Mouse (Mus musculus) liver, embryonic 15.5 days (tissue): ENCODE measurements around the gene Krtap4-7. TPM values are rescaled to one million over a fixed set of nuclear protein-coding genes. Genes with fewer than 3 reads are reported as not detected.
"Not testable (repeated sequence)": the region's sequence is repeated elsewhere in the genome, so short reads cannot be mapped to it uniquely, and the experiment has no call there.

Experiments used
- ATAC-seq: fragments of 200-750 bp; cut with Nextera tagmentation; 2 replicates; pipeline ENCODE4 v1.8.0; 2017; ENCODE audit warnings: moderate number of reproducible peaks, mild to moderate bottlenecking, moderate library complexity; ENCODE audit not compliant: insufficient read depth
- H3K27ac ChIP-seq: fragments of 300-500 bp; sonication (generic); replicated peaks from 2 replicates; pipeline ENCODE4 v1.5.1; 2015; ENCODE audit warnings: mild to moderate bottlenecking, inconsistent platforms
- H3K27me3 ChIP-seq: fragments of 300-500 bp; sonication (generic); 2 replicates; pipeline ENCODE4 v1.6.1; 2015; ENCODE audit warnings: mild to moderate bottlenecking, inconsistent platforms
- H3K36me3 ChIP-seq: fragments of 300-500 bp; sonication (generic); replicated peaks from 2 replicates; pipeline ENCODE4 v1.6.1; 2015; ENCODE audit warnings: moderate library complexity, mild to moderate bottlenecking, inconsistent platforms
- H3K4me1 ChIP-seq: fragments of 300-500 bp; sonication (generic); replicated peaks from 2 replicates; pipeline ENCODE4 v1.6.1; 2015; ENCODE audit warnings: inconsistent platforms
- H3K4me2 ChIP-seq: fragments of 300-500 bp; sonication (generic); 2 replicates; pipeline ENCODE4 v1.6.1; 2015; ENCODE audit warnings: moderate library complexity, mild to moderate bottlenecking, inconsistent platforms
- H3K4me3 ChIP-seq: fragments of 300-500 bp; sonication (generic); replicated peaks from 2 replicates; pipeline ENCODE4 v1.5.1; 2015; ENCODE audit warnings: mild to moderate bottlenecking, inconsistent platforms
- H3K9ac ChIP-seq: fragments of 300-500 bp; sonication (generic); 2 replicates; pipeline ENCODE4 v1.6.1; 2015; ENCODE audit warnings: moderate library complexity, mild to moderate bottlenecking, inconsistent platforms
- H3K9me3 ChIP-seq: fragments of 300-500 bp; sonication (generic); replicated peaks from 2 replicates; pipeline ENCODE4 v1.6.1; 2016; ENCODE audit warnings: inconsistent platforms
- WGBS: fragments of 180-500 bp; shearing (Covaris S2); methylation state at CpG from one replicate; pipeline ENCODE4 v1.1.7; 2015; ENCODE audit warnings: mixed read lengths; ENCODE audit not compliant: insufficient replicate concordance; 5-methylcytosine and 5-hydroxymethylcytosine counted together
- polyA plus RNA-seq: library from polyadenylated mRNA; unstranded; fragments of >200 nt; fragmentation: Nextera tagmentation; extraction: Ambion mirVana; gene quantifications from 2 replicates; pipeline ENCODE4 v1.2.1, GENCODE M21; 2015

Gene Krtap4-7
- polyA plus RNA-seq: not detected in 2 replicates

DNA sequence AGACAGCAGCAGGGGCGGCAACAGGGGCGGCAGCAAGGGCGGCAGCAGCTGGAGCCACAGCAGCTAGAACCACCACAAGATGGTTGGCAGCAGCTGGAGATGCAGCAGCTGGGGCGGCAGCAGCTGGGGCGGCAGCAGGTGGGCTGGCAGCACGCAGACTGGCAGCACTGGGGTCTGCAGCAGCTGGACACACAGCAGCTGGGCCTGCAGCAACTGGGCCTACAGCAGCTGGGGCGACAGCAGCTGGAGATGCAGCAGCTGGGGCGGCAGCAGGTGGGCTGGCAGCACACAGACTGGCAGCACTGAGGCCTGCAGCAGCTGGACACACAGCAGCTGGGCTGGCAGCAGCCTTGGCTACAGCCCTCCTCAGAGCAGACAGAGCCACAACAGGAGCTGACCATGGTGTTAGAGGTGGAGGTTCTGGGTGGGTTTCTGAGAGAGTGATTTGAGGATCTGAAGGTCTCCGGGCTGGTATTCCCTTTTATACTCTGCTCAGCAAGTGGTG lies at the start of gene Krtap4-7:
Gene Krtap4-7 (minus strand): TSS at position 455 of the 505 bp plus-strand sequence.
- not testable (repeated sequence) for H3K27ac ChIP-seq, H3K27me3 ChIP-seq, H3K4me2 ChIP-seq, ATAC-seq, H3K9me3 ChIP-seq, H3K4me3 ChIP-seq, H3K4me1 ChIP-seq, H3K36me3 ChIP-seq, H3K9ac ChIP-seq
- WGBS: 51% methylated on average over 9 of the region's 9 CpGs

DNA sequence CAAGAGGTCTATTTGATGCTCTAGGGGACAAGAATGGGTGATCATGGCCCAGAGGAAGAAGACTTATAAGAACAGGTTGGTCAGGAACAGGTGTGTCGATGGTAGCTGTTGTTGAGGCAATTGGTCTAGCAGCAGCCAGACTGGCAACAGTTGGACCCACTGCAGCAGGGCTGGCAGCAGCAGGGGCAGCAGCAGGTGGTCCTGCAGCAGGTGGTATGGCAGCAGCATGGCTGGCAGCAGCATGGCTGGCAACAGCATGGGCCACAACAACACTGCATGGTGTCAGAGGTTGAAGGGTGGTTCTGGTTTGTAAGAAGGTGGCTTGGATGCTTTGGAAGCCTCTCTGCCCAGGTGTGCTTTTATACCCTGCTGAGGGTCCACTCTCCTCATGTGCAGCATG lies 46.6 kb upstream of the Krtap4-7 start, which contains the start of gene Gm14190:
Gene Gm14190 (minus strand): TSS at position 278 of the 400 bp plus-strand sequence.
- H3K9me3 ChIP-seq: no peaks in the 10 kb centered on the region
- no peak within 1 kb of the TSS for H3K9ac ChIP-seq
- WGBS: 47% methylated on average over 1 of the region's 1 CpGs
- no peaks in the 10 kb centered on the region for H3K27me3 ChIP-seq
- H3K27ac ChIP-seq: no peak within 1 kb of the TSS
- no peak within 1 kb of the TSS for H3K4me2 ChIP-seq
- no peak within 1 kb of the TSS for H3K4me3 ChIP-seq
- H3K36me3 ChIP-seq: no peaks in the 10 kb centered on the region
- no peaks in the 10 kb centered on the region for H3K4me1 ChIP-seq
- ATAC-seq: no peak

GRCm38 (mm10) chr11:99685235-99685634 lies 41.3 kb upstream of the Krtap4-7 start:
- WGBS: 64% methylated on average over 1 of the region's 1 CpGs
- not testable (repeated sequence) for ATAC-seq, H3K9ac ChIP-seq, H3K27ac ChIP-seq, H3K36me3 ChIP-seq, H3K4me3 ChIP-seq, H3K27me3 ChIP-seq, H3K4me1 ChIP-seq, H3K4me2 ChIP-seq, H3K9me3 ChIP-seq

DNA sequence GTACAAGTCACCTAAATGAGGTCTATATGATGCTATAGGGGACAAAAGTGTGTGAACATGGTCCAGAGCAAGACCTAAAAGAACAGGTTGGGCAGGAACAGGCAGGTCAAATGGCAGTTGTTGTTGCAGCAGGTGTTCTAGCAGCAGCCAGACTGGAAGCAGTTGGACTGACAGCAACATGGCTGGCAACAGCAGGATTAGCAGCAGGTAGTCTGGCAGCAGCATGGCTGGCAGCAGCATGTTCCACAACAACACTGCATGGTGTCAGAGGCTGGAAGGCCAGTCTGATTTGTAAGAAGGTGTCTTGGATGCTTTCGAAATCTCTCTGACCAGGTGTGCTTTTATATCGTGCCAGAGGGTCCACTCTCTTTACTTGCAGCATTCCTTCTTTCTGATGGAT lies 39.6 kb upstream of the Krtap4-7 start:
- H3K9me3 ChIP-seq: no peaks in the 10 kb centered on the region
- no peak overlapping the region for H3K4me2 ChIP-seq
- 58% methylated on average over 2 of the region's 2 CpGs for WGBS
- ATAC-seq: no peak
- H3K27ac ChIP-seq: no peak overlapping the region
- no peak overlapping the region for H3K9ac ChIP-seq
- H3K27me3 ChIP-seq: no peaks in the 10 kb centered on the region
- H3K4me3 ChIP-seq: no peak overlapping the region
- H3K36me3 ChIP-seq: no peaks in the 10 kb centered on the region
- no peaks in the 10 kb centered on the region for H3K4me1 ChIP-seq

DNA sequence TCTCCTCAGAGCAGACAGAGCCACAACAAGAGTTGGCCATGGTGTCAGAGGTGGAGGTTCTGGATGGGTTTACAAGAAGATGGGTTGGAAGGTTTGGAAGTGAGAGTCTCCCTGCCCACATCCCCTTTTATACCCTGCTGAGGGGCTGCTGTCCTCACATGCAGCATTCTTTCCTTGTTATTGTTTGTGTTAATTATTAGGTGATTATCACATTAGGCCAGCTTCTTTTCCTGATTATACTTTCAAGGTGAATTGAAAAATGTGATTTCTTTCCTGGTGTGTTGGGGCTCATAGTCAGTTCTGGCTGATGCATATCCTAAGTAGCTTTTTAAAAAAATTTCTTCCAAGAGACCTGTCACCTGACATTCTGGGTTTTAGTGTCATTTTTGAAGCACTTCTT lies 22.0 kb upstream of the Krtap4-7 start, which contains the start of gene Krtap4-6:
Gene Krtap4-6 (minus strand): TSS at position 101 of the 400 bp plus-strand sequence.
- no peak within 1 kb of the TSS for H3K4me2 ChIP-seq
- no peak within 1 kb of the TSS for H3K4me3 ChIP-seq
- no peaks in the 10 kb centered on the region for H3K36me3 ChIP-seq
- H3K4me1 ChIP-seq: no peaks in the 10 kb centered on the region
- H3K27me3 ChIP-seq: no peaks in the 10 kb centered on the region
- no peaks in the 10 kb centered on the region for H3K9me3 ChIP-seq
- no peak within 1 kb of the TSS for H3K9ac ChIP-seq
- no peak for ATAC-seq
- no peak within 1 kb of the TSS for H3K27ac ChIP-seq

DNA sequence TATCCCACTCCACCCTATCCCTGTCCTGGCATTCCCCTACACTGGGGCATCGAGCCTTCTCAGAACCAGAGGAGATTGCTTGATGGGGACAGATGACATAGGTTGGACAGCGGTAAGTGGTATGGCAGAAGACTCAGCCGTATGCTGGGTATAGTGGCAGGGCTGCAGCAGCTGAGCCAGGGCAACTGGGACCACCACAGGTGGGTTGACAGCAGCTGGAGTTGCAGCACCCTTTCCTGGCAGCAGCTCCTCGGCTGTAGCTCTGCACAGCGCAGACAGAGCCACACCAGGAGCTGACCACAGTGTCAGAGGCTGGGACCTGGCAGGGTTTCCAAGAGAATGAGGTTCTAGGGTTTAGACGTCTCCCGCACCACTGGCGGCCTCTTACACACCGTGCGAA lies 18.9 kb upstream of the Krtap4-7 start:
- no peak overlapping the region for H3K4me2 ChIP-seq
- no peaks in the 10 kb centered on the region for H3K36me3 ChIP-seq
- no peaks in the 10 kb centered on the region for H3K9me3 ChIP-seq
- H3K27me3 ChIP-seq: no peaks in the 10 kb centered on the region
- 65% methylated on average over 10 of the region's 10 CpGs for WGBS
- H3K4me1 ChIP-seq: no peaks in the 10 kb centered on the region
- no peak overlapping the region for H3K9ac ChIP-seq
- H3K4me3 ChIP-seq: no peak overlapping the region
- no peak overlapping the region for H3K27ac ChIP-seq
- no peak for ATAC-seq

DNA sequence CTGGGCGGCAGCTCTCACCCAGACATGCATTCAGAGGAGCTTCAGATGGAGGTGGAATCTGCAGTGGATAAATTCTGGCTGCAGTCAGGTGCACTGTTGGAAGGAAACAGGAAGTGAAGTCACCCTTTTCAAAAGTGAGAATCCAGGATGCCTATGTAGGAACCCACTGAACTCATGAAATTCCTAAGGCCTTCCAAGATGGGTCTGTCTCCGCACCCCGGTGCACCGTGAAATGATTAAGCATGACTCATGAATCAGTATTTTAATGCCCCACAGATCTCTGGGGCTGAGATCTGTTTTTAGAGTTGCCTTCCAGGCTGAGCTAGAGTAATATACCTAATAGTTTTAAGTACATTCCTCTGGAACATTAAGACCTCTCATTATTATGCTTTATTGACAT lies 15.4 kb upstream of the Krtap4-7 start:
- H3K4me2 ChIP-seq: no peak overlapping the region
- no peak overlapping the region for H3K27ac ChIP-seq
- no peaks in the 10 kb centered on the region for H3K27me3 ChIP-seq
- H3K36me3 ChIP-seq: no peaks in the 10 kb centered on the region
- no peak for ATAC-seq
- 77% methylated on average over 4 of the region's 4 CpGs for WGBS
- no peak overlapping the region for H3K4me3 ChIP-seq
- no peaks in the 10 kb centered on the region for H3K9me3 ChIP-seq
- no peaks in the 10 kb centered on the region for H3K4me1 ChIP-seq
- H3K9ac ChIP-seq: no peak overlapping the region

- not testable (repeated sequence) for H3K9ac ChIP-seq, H3K27ac ChIP-seq, H3K4me1 ChIP-seq, H3K27me3 ChIP-seq, ATAC-seq, H3K9me3 ChIP-seq, H3K4me3 ChIP-seq, H3K4me2 ChIP-seq, H3K36me3 ChIP-seq
- 41% methylated on average over 10 of the region's 10 CpGs for WGBS
Observed at GRCm38 (mm10) chr11:99658467-99659010, 14.7 kb upstream of the Krtap4-7 start, which contains the start of gene Gm11563. Gm11563 (minus strand) TSS chr11:99658960.

- H3K4me2 ChIP-seq: no peak overlapping the region
- H3K27me3 ChIP-seq: no peaks in the 10 kb centered on the region
- no peak overlapping the region for H3K27ac ChIP-seq
- no peaks in the 10 kb centered on the region for H3K4me1 ChIP-seq
- no peak for ATAC-seq
- H3K4me3 ChIP-seq: no peak overlapping the region
- no peaks in the 10 kb centered on the region for H3K36me3 ChIP-seq
- 40% methylated on average over 5 of the region's 5 CpGs for WGBS
- no peaks in the 10 kb centered on the region for H3K9me3 ChIP-seq
- no peak overlapping the region for H3K9ac ChIP-seq
Observed at GRCm38 (mm10) chr11:99657051-99657450, 13.2 kb upstream of the Krtap4-7 start.

- no peak within 1 kb of the TSS for H3K4me2 ChIP-seq
- H3K9me3 ChIP-seq: no peaks in the 10 kb centered on the region
- no peak within 1 kb of the TSS for H3K9ac ChIP-seq
- no peak within 1 kb of the TSS for H3K4me3 ChIP-seq
- ATAC-seq: no peak
- no peaks in the 10 kb centered on the region for H3K36me3 ChIP-seq
- no peaks in the 10 kb centered on the region for H3K27me3 ChIP-seq
- WGBS: 46% methylated on average over 2 of the region's 2 CpGs
- no peak within 1 kb of the TSS for H3K27ac ChIP-seq
- no peaks in the 10 kb centered on the region for H3K4me1 ChIP-seq
Observed at GRCm38 (mm10) chr11:99650136-99650535, 6.2 kb upstream of the Krtap4-7 start, which contains the start of gene Gm11555. Gm11555 (minus strand) TSS chr11:99650236.

- no peak for ATAC-seq
- Histone ChIP-seq H3K27ac (no peak overlapping the region), H3K36me3 (no peaks in the 10 kb centered on the region), H3K27me3 (no peaks in the 10 kb centered on the region), H3K9ac (no peak overlapping the region), H3K4me3 (no peak overlapping the region), H3K4me2 (no peak overlapping the region), H3K9me3 (no peaks in the 10 kb centered on the region), H3K4me1 (no peaks in the 10 kb centered on the region)
- 78% methylated on average over 15 of the region's 15 CpGs for WGBS
Observed at GRCm38 (mm10) chr11:99646444-99646843, 2.6 kb upstream of the Krtap4-7 start.

GRCm38 (mm10) chr11:99644351-99644750 lies 462 bp upstream of the Krtap4-7 start:
- H3K36me3 ChIP-seq: no peaks in the 10 kb centered on the region
- no peak overlapping the region for H3K27ac ChIP-seq
- no peaks in the 10 kb centered on the region for H3K27me3 ChIP-seq
- no peak for ATAC-seq
- H3K9me3 ChIP-seq: no peaks in the 10 kb centered on the region
- no peak overlapping the region for H3K4me3 ChIP-seq
- no peak overlapping the region for H3K4me2 ChIP-seq
- no peak overlapping the region for H3K9ac ChIP-seq
- 48% methylated on average over 3 of the region's 3 CpGs for WGBS
- H3K4me1 ChIP-seq: no peaks in the 10 kb centered on the region
